Mouse (Mus musculus) liver, adult 2 months (tissue): ENCODE measurements around the gene Igfbp6.

Experiments used
- CTCF ChIP-seq: fragments of 200-500 bp; IDR thresholded peaks from 2 replicates; pipeline ENCODE4 v1.5.1; 2011; ENCODE audit warnings: low read depth, low read length, control low read depth
- POLR2A ChIP-seq: fragments of 200-500 bp; IDR thresholded peaks from 2 replicates; pipeline ENCODE4 v1.6.1; 2011; ENCODE audit warnings: low read length, control low read depth; ENCODE audit not compliant: insufficient read depth; ENCODE audit errors: extremely low read depth

- TF ChIP-seq POLR2A, result no peak
- no peak for TF ChIP-seq CTCF
Observed at GRCm38 (mm10) chr15:102191699-102192098, 47.5 kb downstream of the Igfbp6 start.
